In genomic region chr13:107831221-107831681, GRCm38 (mm10) we compare ENCODE assay signal across 8 mouse cellular contexts.
DNase-seq lines count a peak whose midpoint lies in the region; ATAC-seq and TF ChIP-seq lines count a peak whose summit lies in the region.

No protein-coding gene starts in this region.

- TF ChIP-seq CTCF in heart, adult 2 months (IDR thresholded peaks at IDR 0.05), result no peak
- TF ChIP-seq CTCF in kidney, adult 2 months (conservative IDR thresholded peaks at IDR 0.05; ENCODE audit: insufficient read depth, insufficient read length, low read depth, low read length), result no peak
- TF ChIP-seq CTCF in small intestine, adult 2 months (IDR thresholded peaks at IDR 0.05; ENCODE audit: extremely low read depth, insufficient read length, insufficient replicate concordance, low read depth, low read length), result no peak

- peaks cover 9% of the 10 kb centered on the region for H3K4me1 ChIP-seq in embryonic facial prominence, embryonic 14.5 days (ENCODE audit: control insufficient read depth, insufficient read depth, low read length)
- H3K4me1 ChIP-seq in heart, adult 2 months (ENCODE audit: control insufficient read depth, insufficient read depth, low read length), result peaks cover 8% of the 10 kb centered on the region
- peaks cover 14% of the 10 kb centered on the region for H3K4me1 ChIP-seq in kidney, adult 2 months (ENCODE audit: control insufficient read depth, insufficient read depth, low read length)
- peaks cover 12% of the 10 kb centered on the region; the same call in 1 of the 2 replicates for H3K4me1 ChIP-seq in limb, embryonic 11.5 days (ENCODE audit: control insufficient read depth, insufficient read depth, low read length)
- peaks cover 60% of the 10 kb centered on the region for H3K4me1 ChIP-seq in midbrain, embryonic 13.5 days (replicated peaks)
- H3K4me1 ChIP-seq in small intestine, adult 2 months (ENCODE audit: control insufficient read depth, insufficient read depth, insufficient read length, low read length), result peaks cover 3% of the 10 kb centered on the region

- 1% methylated on average over 17 of the region's 17 CpGs for WGBS in embryonic facial prominence, embryonic 14.5 days
- WGBS in heart, adult 2 months, result 2% methylated on average over 17 of the region's 17 CpGs
- under 1% methylated on average over 17 of the region's 17 CpGs for whole genome bisulfite sequencing in kidney, adult 2 months
- under 1% methylated on average over 17 of the region's 17 CpGs for WGBS in limb, embryonic 11.5 days
- 1% methylated on average over 17 of the region's 17 CpGs for WGBS in midbrain, embryonic 13.5 days
- 2% methylated on average over 17 of the region's 17 CpGs for WGBS in small intestine, adult 2 months

- no peaks in the 10 kb centered on the region for H3K36me3 ChIP-seq in embryonic facial prominence, embryonic 14.5 days (ENCODE audit: control insufficient read depth, insufficient read depth, low read length)
- H3K36me3 ChIP-seq in heart, adult 2 months (ENCODE audit: control insufficient read depth, insufficient read depth, low read length), result peaks cover 2% of the 10 kb centered on the region
- no peaks in the 10 kb centered on the region for H3K36me3 ChIP-seq in kidney, adult 2 months (ENCODE audit: control insufficient read depth, insufficient read depth, low read length)
- H3K36me3 ChIP-seq in limb, embryonic 11.5 days (ENCODE audit: control insufficient read depth, insufficient read depth, low read length), result no peaks in the 10 kb centered on the region
- H3K36me3 ChIP-seq in midbrain, embryonic 13.5 days, result no peaks in the 10 kb centered on the region
- no peaks in the 10 kb centered on the region for H3K36me3 ChIP-seq in small intestine, adult 2 months (ENCODE audit: control insufficient read depth, insufficient read depth, low read length)

- H3K4me2 ChIP-seq in embryonic facial prominence, embryonic 14.5 days (ENCODE audit: low read depth, low read length), result peak overlapping the region; percentile 50
- H3K4me2 ChIP-seq in limb, embryonic 11.5 days (ENCODE audit: low read depth, severe bottlenecking), result peak overlapping the region; percentile 12; the same call in 1 of the 2 replicates
- H3K4me2 ChIP-seq in midbrain, embryonic 13.5 days (replicated peaks), result peak overlapping the region; percentile 46

- peak; percentile 100 for ATAC-seq in embryonic facial prominence, embryonic 14.5 days (ENCODE audit: low read depth)
- peak; percentile 99 for ATAC-seq in limb, embryonic 11.5 days (ENCODE audit: insufficient number of reproducible peaks, low FRiP score, low TSS enrichment, low read depth)
- ATAC-seq in midbrain, embryonic 13.5 days, result peak; percentile 99

- peak; percentile 97 for DNase-seq in 3134 (ENCODE audit: extremely low read depth, insufficient read length, low spot score)
- DNase-seq in adrenal gland, postnatal 25 days, result peak; percentile 95
- DNase-seq in embryonic facial prominence, embryonic 14.5 days (ENCODE audit: low spot score), result peak; percentile 99
- DNase-seq in heart, adult 2 months, result peak; percentile 93 to 97
- DNase-seq in kidney, adult 2 months, result peak; percentile 99
- DNase-seq in limb, embryonic 11.5 days (ENCODE audit: low spot score), result peak; percentile 95

- no peaks in the 10 kb centered on the region for H3K27me3 ChIP-seq in embryonic facial prominence, embryonic 14.5 days (replicated peaks; ENCODE audit: control insufficient read depth, insufficient read depth, low read length)
- no peaks in the 10 kb centered on the region for H3K27me3 ChIP-seq in heart, adult 2 months (ENCODE audit: control insufficient read depth, insufficient read depth, low read length)
- no peaks in the 10 kb centered on the region for H3K27me3 ChIP-seq in kidney, adult 2 months (replicated peaks; ENCODE audit: control insufficient read depth, insufficient read depth, low read length)
- H3K27me3 ChIP-seq in limb, embryonic 11.5 days (ENCODE audit: control insufficient read depth, insufficient read depth, low read length), result no peaks in the 10 kb centered on the region
- H3K27me3 ChIP-seq in midbrain, embryonic 13.5 days, result no peaks in the 10 kb centered on the region
- no peaks in the 10 kb centered on the region for H3K27me3 ChIP-seq in small intestine, adult 2 months (ENCODE audit: control insufficient read depth, insufficient read depth, low read length)

- peak; percentile 92 for TF ChIP-seq EP300 in heart, adult 2 months (IDR thresholded peaks at IDR 0.05; ENCODE audit: insufficient read depth, low read depth, low read length)

- peak overlapping the region; percentile 30 for H3K4me3 ChIP-seq in embryonic facial prominence, embryonic 14.5 days (ENCODE audit: low read depth, low read length)
- H3K4me3 ChIP-seq in heart, adult 2 months, result peak overlapping the region; percentile 42
- peak overlapping the region; percentile 23; the same call in 1 of the 2 replicates for H3K4me3 ChIP-seq in kidney, adult 2 months (ENCODE audit: insufficient read depth, low read depth, low read length)
- H3K4me3 ChIP-seq in limb, embryonic 11.5 days (ENCODE audit: low read depth, low read length), result no peak overlapping the region
- H3K4me3 ChIP-seq in midbrain, embryonic 13.5 days (replicated peaks), result peak overlapping the region; percentile 18
- peak overlapping the region; percentile 48 for H3K4me3 ChIP-seq in small intestine, adult 2 months (ENCODE audit: low read depth, low read length)

- intact Hi-C loops in heart, adult 2 months (cut with DNase I), result loop anchor here (2.0 to 5.0 kb wide), 4 partner anchors 46 to 224 kb away; partner anchors contain the start of gene Smim15

- 0 out of 2 replicates have a peak, but pooled peaks have one; percentile 31 for TF ChIP-seq POLR2A in heart, adult 2 months (IDR thresholded peaks at IDR 0.05; ENCODE audit: insufficient read depth, low read depth, low read length)
- no peak for TF ChIP-seq POLR2A in kidney, adult 2 months (IDR thresholded peaks at IDR 0.05; ENCODE audit: low read depth, low read length)
- no peak for TF ChIP-seq POLR2A in small intestine, adult 2 months (IDR thresholded peaks at IDR 0.05; ENCODE audit: low read depth, low read length)

- H3K9ac ChIP-seq in embryonic facial prominence, embryonic 14.5 days (ENCODE audit: low read depth, low read length), result no peak overlapping the region
- H3K9ac ChIP-seq in heart, adult 2 months (ENCODE audit: low read depth, low read length), result no peak overlapping the region
- no peak overlapping the region for H3K9ac ChIP-seq in limb, embryonic 11.5 days (ENCODE audit: low read length)
- no peak overlapping the region for H3K9ac ChIP-seq in midbrain, embryonic 13.5 days (replicated peaks)

- peaks cover 5% of the 10 kb centered on the region for H3K79me2 ChIP-seq in heart, adult 2 months (replicated peaks; ENCODE audit: control insufficient read depth, insufficient read depth, low read length)

- H3K9me3 ChIP-seq in embryonic facial prominence, embryonic 14.5 days (ENCODE audit: control insufficient read depth, low read length), result no peaks in the 10 kb centered on the region
- H3K9me3 ChIP-seq in limb, embryonic 11.5 days (ENCODE audit: control insufficient read depth, low read length), result no peaks in the 10 kb centered on the region
- no peaks in the 10 kb centered on the region for H3K9me3 ChIP-seq in midbrain, embryonic 13.5 days

- H3K27ac ChIP-seq in embryonic facial prominence, embryonic 14.5 days (replicated peaks; ENCODE audit: low read depth, low read length), result no peak overlapping the region; the same call in 1 of the 2 replicates
- peak overlapping the region; percentile 1; the same call in 1 of the 2 replicates for H3K27ac ChIP-seq in heart, adult 2 months
- H3K27ac ChIP-seq in kidney, adult 2 months (ENCODE audit: insufficient read depth, low read depth, low read length), result no peak overlapping the region
- H3K27ac ChIP-seq in limb, embryonic 11.5 days (replicated peaks; ENCODE audit: low read depth, low read length), result no peak overlapping the region
- H3K27ac ChIP-seq in midbrain, embryonic 13.5 days, result no peak overlapping the region
- H3K27ac ChIP-seq in small intestine, adult 2 months (ENCODE audit: insufficient read depth, low read depth, low read length), result 0 out of 2 replicates have a peak overlapping the region, but pooled peaks have one; percentile 12

Comparison
In these comparisons a context has a peak if more than half of its experiments do, and no peak if none do; other contexts are left out.
1. H3K27ac ChIP-seq: peak in heart, adult 2 months (single experiment) and small intestine, adult 2 months (single experiment); none in embryonic facial prominence, embryonic 14.5 days (single experiment), kidney, adult 2 months (single experiment), limb, embryonic 11.5 days (single experiment) and midbrain, embryonic 13.5 days (single experiment).
2. Peak in every context shown above with its lines, with median percentiles within 50 percentile points of each other: DNase-seq, ATAC-seq and H3K4me2 ChIP-seq.